Mouse (Mus musculus) ES-E14 (cell line): ENCODE data around the gene D3Ertd751e. TPM values are rescaled to one million over a fixed set of nuclear protein-coding genes. Genes with fewer than 3 reads are reported as not detected.

ENCODE experiments used
- DNase-seq: peaks from one replicate; pipeline ENCODE4 v3.0.0-alpha.2; 2013; ENCODE audit warnings: low read depth, low spot score
- H3K27ac ChIP-seq: 2 replicates; pipeline ENCODE4 v1.5.1; 2012; ENCODE audit warnings: low read depth, mild to moderate bottlenecking, low read length, moderate library complexity, mixed read lengths; ENCODE audit not compliant: poor library complexity, insufficient read depth, severe bottlenecking
- H3K36me3 ChIP-seq: 2 replicates; pipeline ENCODE4 v1.6.1; 2012; ENCODE audit warnings: mild to moderate bottlenecking, low read length, moderate library complexity, mixed read lengths; ENCODE audit not compliant: control insufficient read depth, poor library complexity, insufficient read depth, severe bottlenecking
- H3K4me1 ChIP-seq, 2 experiments: fragments of 150-350 bp in 1 of 2; sonication (generic) in 1 of 2; 2 replicates each; pipeline ENCODE4 v1.6.1; 2012; ENCODE audit warnings: low read length in 2 of 2, mild to moderate bottlenecking in 1 of 2, mixed read lengths in 1 of 2; ENCODE audit not compliant: control insufficient read depth in 2 of 2, insufficient read depth in 2 of 2, poor library complexity in 1 of 2
- H3K4me3 ChIP-seq, 2 experiments: fragments of 150-350 bp in 1 of 2; sonication (generic) in 1 of 2; 2 replicates each; pipeline ENCODE4 v1.5.1; 2012; ENCODE audit warnings: low read length in 2 of 2, low read depth in 1 of 2, mild to moderate bottlenecking in 1 of 2, mixed read lengths in 1 of 2; ENCODE audit not compliant: insufficient read depth in 1 of 2, poor library complexity in 1 of 2, severe bottlenecking in 1 of 2
- H3K9ac ChIP-seq: 2 replicates; pipeline ENCODE4 v1.6.1; 2012; ENCODE audit warnings: low read depth, mild to moderate bottlenecking, low read length, mixed read lengths; ENCODE audit not compliant: poor library complexity, insufficient read depth, severe bottlenecking
- H3K9me3 ChIP-seq: fragments of 150-350 bp; sonication (generic); 2 replicates; pipeline ENCODE4 v1.6.1; 2012; ENCODE audit warnings: low read depth, mild to moderate bottlenecking, low read length; ENCODE audit not compliant: control insufficient read depth, insufficient read depth
- CHD2 ChIP-seq: IDR thresholded peaks from 2 replicates; pipeline ENCODE4 v1.6.1; 2014; ENCODE audit warnings: mild to moderate bottlenecking, low read depth, low read length, inconsistent platforms
- HCFC1 ChIP-seq: IDR thresholded peaks from 2 replicates; pipeline ENCODE4 v1.6.1; 2012; ENCODE audit warnings: low read length, inconsistent platforms, borderline replicate concordance; ENCODE audit not compliant: insufficient read depth
- MAFK ChIP-seq: IDR thresholded peaks from 2 replicates; pipeline ENCODE4 v1.6.1; 2014; ENCODE audit warnings: mild to moderate bottlenecking, low read depth, low read length, inconsistent platforms; ENCODE audit not compliant: insufficient read depth
- ZC3H11A ChIP-seq: IDR thresholded peaks from 2 replicates; pipeline ENCODE4 v1.6.1; 2012; ENCODE audit warnings: low read depth, mild to moderate bottlenecking, inconsistent platforms, low read length, borderline replicate concordance
- ZNF384 ChIP-seq: IDR thresholded peaks from 2 replicates; pipeline ENCODE4 v1.6.1; 2012; ENCODE audit warnings: low read depth, low read length, inconsistent platforms
- in situ Hi-C, 2 experiments: fragments of 600-800 bp; cut with MboI; formaldehyde crosslinking; loops; one replicate each; pipeline ENCODE4 v1.15.1; 2025; ENCODE audit warnings: low sequenced_read_pairs in 2 of 2, inconsistent platforms in 1 of 2; ENCODE audit not compliant: unreplicated experiment in 2 of 2
- total RNA-seq: library from RNA; depleted of rRNA; stranded (reverse); fragments of 300-350 nt; gene quantifications from 2 replicates; pipeline ENCODE4 v1.2.3, GENCODE M21; 2012; rRNA removed

D3Ertd751e gene
- 5.9 and 8.2 TPM in 2 replicates for total RNA-seq

DNA sequence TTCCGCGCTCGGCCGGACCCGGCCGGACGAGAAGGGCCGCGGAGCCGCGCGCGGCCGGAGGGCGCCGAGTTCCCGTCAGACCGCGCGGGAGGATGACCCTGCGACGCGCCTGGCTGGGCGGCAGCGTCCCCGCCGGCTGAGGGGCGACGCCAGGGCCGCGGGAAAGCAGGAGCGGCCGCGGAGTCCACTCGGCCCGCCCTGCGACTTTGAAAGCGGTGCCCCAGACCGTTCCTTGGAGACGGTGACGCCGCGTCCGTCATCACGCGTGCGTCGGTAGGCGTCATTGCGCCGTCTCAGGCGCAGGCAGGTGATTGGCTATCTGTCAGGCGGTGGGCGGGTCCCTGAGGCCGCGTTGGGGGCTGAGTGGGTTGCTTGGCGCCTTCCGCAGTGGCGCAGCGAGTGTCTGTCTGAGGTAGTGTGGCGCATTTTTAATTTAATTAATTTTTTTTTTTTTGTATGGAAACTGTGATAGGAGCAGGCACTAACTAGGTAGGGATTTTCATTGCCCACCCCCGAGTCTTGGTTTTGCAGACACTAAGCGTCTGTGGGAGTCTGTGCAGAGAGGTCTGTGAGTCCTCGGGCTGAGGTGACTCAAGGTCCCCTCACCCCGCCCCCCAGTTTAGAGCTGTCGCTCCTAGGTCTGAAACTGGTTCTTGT, at the start of gene D3Ertd751e, which contains the start of gene Sclt1:
D3Ertd751e (plus strand) TSS at position 334 of the 657 bp plus-strand sequence.
Sclt1 (minus strand) TSS at position 237 of the 657 bp plus-strand sequence.
- H3K4me3 ChIP-seq: peak within 1 kb of the TSS; percentile 90 to 97
- TF ChIP-seq ZC3H11A (no peak), HCFC1 (peak; percentile 65; the same call in 1 of the 2 replicates)
- in situ Hi-C loops: no loop called here
- peak; percentile 87 for DNase-seq
- no peaks in the 10 kb centered on the region for H3K36me3 ChIP-seq
- H3K9ac ChIP-seq: peak within 1 kb of the TSS; percentile 91
- H3K4me1 ChIP-seq: peaks cover 0 to 4% of the 10 kb centered on the region in 2 experiments; a peak in 2 of 4 replicates
- H3K9me3 ChIP-seq: no peaks in the 10 kb centered on the region
- H3K27ac ChIP-seq: no peak within 1 kb of the TSS

GRCm38 (mm10) chr3:41695681-41696080, 46.7 kb upstream of the D3Ertd751e start:
- in situ Hi-C loops: no loop called here
- Histone ChIP-seq H3K4me3 (no peak overlapping the region), H3K27ac (peak overlapping the region; percentile 58; the same call in 1 of the 2 replicates), H3K9me3 (no peaks in the 10 kb centered on the region), H3K9ac (no peak overlapping the region), H3K36me3 (no peaks in the 10 kb centered on the region), H3K4me1 (peaks cover 4 to 8% of the 10 kb centered on the region in 2 experiments; a peak in 2 of 4 replicates)
- TF ChIP-seq CHD2 (no peak), HCFC1 (no peak), ZC3H11A (no peak), ZNF384 (no peak), MAFK (no peak)
- peak; percentile 40 for DNase-seq

DNA sequence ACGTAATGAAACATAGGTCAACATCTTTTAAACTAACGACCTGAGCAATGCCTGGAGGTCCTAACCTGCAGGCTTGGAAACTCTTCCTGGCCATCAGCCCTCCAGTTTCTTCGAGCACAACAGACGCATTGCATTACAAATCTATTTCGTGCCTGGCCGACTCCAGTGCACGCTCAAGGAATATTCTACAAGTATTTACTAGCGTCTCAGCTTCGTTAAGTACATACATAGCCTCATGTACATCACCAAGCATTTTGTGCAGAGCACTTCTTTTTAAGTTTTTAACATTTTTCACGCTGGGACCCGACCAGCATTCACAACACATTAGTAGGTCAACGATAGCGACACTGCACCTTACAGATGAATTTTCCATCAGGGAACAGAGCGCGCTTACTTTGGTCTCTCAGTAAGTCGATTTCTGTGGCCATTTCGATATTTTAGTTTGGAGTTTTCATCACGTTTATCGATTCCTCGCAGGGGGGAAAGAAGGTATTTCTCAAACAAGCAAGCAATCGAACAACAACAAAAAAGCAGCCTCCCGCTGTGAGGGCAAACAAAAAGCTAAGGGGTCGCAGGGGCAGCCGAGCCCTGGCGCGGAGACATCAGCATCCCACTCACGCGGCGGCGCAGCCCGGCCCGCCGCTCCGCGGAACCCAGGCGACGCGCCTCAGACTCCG, 672 bp upstream of the D3Ertd751e start:
- Histone ChIP-seq H3K4me3 (peak overlapping the region; percentile 90 to 97), H3K9me3 (no peaks in the 10 kb centered on the region), H3K27ac (no peak overlapping the region), H3K36me3 (no peaks in the 10 kb centered on the region), H3K9ac (peak overlapping the region; percentile 91), H3K4me1 (peaks cover 0 to 4% of the 10 kb centered on the region in 2 experiments; a peak in 2 of 4 replicates)
- TF ChIP-seq ZNF384 (no peak), ZC3H11A (no peak), HCFC1 (no peak), MAFK (no peak), CHD2 (no peak)
- in situ Hi-C loops: no loop called here
- DNase-seq: peak; percentile 21

GRCm38 (mm10) chr3:41743436-41743835, 1.0 kb downstream of the D3Ertd751e start:
- TF ChIP-seq CHD2: no peak
- no peak for TF ChIP-seq ZC3H11A
- TF ChIP-seq MAFK: no peak
- no peak for TF ChIP-seq ZNF384
- TF ChIP-seq HCFC1: no peak
- H3K27ac ChIP-seq: no peak overlapping the region
- DNase-seq: no peak
- no peak overlapping the region for H3K9ac ChIP-seq
- no peaks in the 10 kb centered on the region for H3K9me3 ChIP-seq
- in situ Hi-C loops: no loop called here
- H3K4me3 ChIP-seq: peak overlapping the region in 1 of 2 experiments; percentile 90; a peak in 2 of 4 replicates
- no peaks in the 10 kb centered on the region for H3K36me3 ChIP-seq
- H3K4me1 ChIP-seq: peaks cover 0 to 4% of the 10 kb centered on the region in 2 experiments; a peak in 2 of 4 replicates
